Mouse (Mus musculus) monocyte, adult 5-6 weeks (primary cell): Measurements from ENCODE around the gene Ank3. TPM values are rescaled to one million over a fixed set of nuclear protein-coding genes. Genes with fewer than 3 reads are reported as not detected.

Experiments used
- ATAC-seq: fragments of 153-309, 156-312 bp; replicated peaks from 2 replicates; pipeline ENCODE4 v1.8.0; 2017; ENCODE audit warnings: mild to moderate bottlenecking; ENCODE audit not compliant: low TSS enrichment, insufficient number of reproducible peaks, severe bottlenecking, poor library complexity, low FRiP score
- total RNA-seq: library from RNA; stranded (forward); fragments of 200-1000, 200-491, 200-594 nt; gene quantifications from 3 replicates; pipeline ENCODE4 v1.2.3, GENCODE M21; 2017

The Ank3 gene
- total RNA-seq, 1 experiment from 2014 or later: not detected

- ATAC-seq: no peak
These were observed 293 bp upstream of the Ank3 start for GRCm38 (mm10) chr10:69398197-69398762.

GRCm38 (mm10) chr10:69399814-69400385, 1.3 kb downstream of the Ank3 start:
- ATAC-seq: no peak

- no peak for ATAC-seq
These were observed 6.9 kb downstream of the Ank3 start for GRCm38 (mm10) chr10:69405431-69405830.

- no peak for ATAC-seq
These were observed 16.3 kb downstream of the Ank3 start for GRCm38 (mm10) chr10:69414888-69415287.

- no peak for ATAC-seq
These were observed 20.1 kb downstream of the Ank3 start for GRCm38 (mm10) chr10:69418716-69419115.

GRCm38 (mm10) chr10:69420306-69420705, 21.7 kb downstream of the Ank3 start:
- no peak for ATAC-seq

- ATAC-seq: no peak
These were observed 25.5 kb downstream of the Ank3 start for GRCm38 (mm10) chr10:69424051-69424450.

- no peak for ATAC-seq
These were observed 31.6 kb downstream of the Ank3 start for GRCm38 (mm10) chr10:69430138-69430537.

GRCm38 (mm10) chr10:69431101-69431500, 32.5 kb downstream of the Ank3 start:
- ATAC-seq: no peak

GRCm38 (mm10) chr10:69435213-69435612, 36.6 kb downstream of the Ank3 start:
- ATAC-seq: no peak

- no peak for ATAC-seq
These were observed 40.9 kb downstream of the Ank3 start for GRCm38 (mm10) chr10:69439449-69439848.

- no peak for ATAC-seq
These were observed 46.0 kb downstream of the Ank3 start for GRCm38 (mm10) chr10:69444546-69444945.

- ATAC-seq: no peak
These were observed 47.4 kb downstream of the Ank3 start for GRCm38 (mm10) chr10:69445951-69446350.

GRCm38 (mm10) chr10:69446566-69446965, 48.0 kb downstream of the Ank3 start:
- ATAC-seq: no peak

- ATAC-seq: no peak
These were observed 48.7 kb downstream of the Ank3 start for GRCm38 (mm10) chr10:69447308-69447707.

- no peak for ATAC-seq
These were observed 49.6 kb downstream of the Ank3 start for GRCm38 (mm10) chr10:69448174-69448573.

GRCm38 (mm10) chr10:69451006-69451405, 52.4 kb downstream of the Ank3 start:
- no peak for ATAC-seq

GRCm38 (mm10) chr10:69452180-69452977, 53.8 kb downstream of the Ank3 start:
- ATAC-seq: no peak

GRCm38 (mm10) chr10:69453531-69453930, 55.0 kb downstream of the Ank3 start:
- ATAC-seq: no peak

GRCm38 (mm10) chr10:69454480-69454879, 55.9 kb downstream of the Ank3 start:
- ATAC-seq: no peak
